Mouse (Mus musculus): ENCODE data around the gene Mydgf. TPM values are rescaled to one million over a fixed set of nuclear protein-coding genes. Genes with fewer than 3 reads are reported as not detected.
A peak's percentile ranks its signal among the peaks of the same experiment; 100 is the strongest.

Mydgf gene
- polyA plus RNA-seq, 1 experiment from 2014 or later: 109 TPM

- H3K27ac ChIP-seq (ENCODE audit: low read length): 0 out of 2 replicates have a peak overlapping the region, but pooled peaks have one; percentile 11
- no peaks in the 10 kb centered on the region for H3K9me3 ChIP-seq (ENCODE audit: low read length)
- WGBS: 56% methylated on average over 9 of the region's 9 CpGs
Observed at GRCm38 (mm10) chr17:56171456-56171855, 12.3 kb downstream of the Mydgf start.

GRCm38 (mm10) chr17:56170636-56171035 is 13.1 kb downstream of the Mydgf start:
- Histone ChIP-seq H3K4me3 (ENCODE audit: low read length) (no peak overlapping the region), H3K4me1 (ENCODE audit: insufficient read depth, low read length) (no peaks in the 10 kb centered on the region), H3K9ac (replicated peaks; ENCODE audit: low read length) (no peak overlapping the region), H3K9me3 (ENCODE audit: low read length) (no peaks in the 10 kb centered on the region), H3K36me3 (ENCODE audit: insufficient read depth, low read length) (no peaks in the 10 kb centered on the region), H3K27ac (ENCODE audit: low read length) (peak overlapping the region; percentile 19), H3K27me3 (ENCODE audit: insufficient read depth, low read length) (no peaks in the 10 kb centered on the region), H3K4me2 (replicated peaks; ENCODE audit: low read depth, low read length) (peak overlapping the region; percentile 10; the same call in 1 of the 2 replicates)
- WGBS: 64% methylated on average over 10 of the region's 10 CpGs
- ATAC-seq (ENCODE audit: low FRiP score, low TSS enrichment): no peak

More at GRCm38 (mm10) chr17:56171456-56171855, 12.3 kb downstream of the Mydgf start:
- H3K4me3 ChIP-seq (ENCODE audit: low read length): no peak overlapping the region
- peaks cover 5% of the 10 kb centered on the region for H3K36me3 ChIP-seq (ENCODE audit: insufficient read depth, low read length)
- H3K4me1 ChIP-seq (ENCODE audit: insufficient read depth, low read length): no peaks in the 10 kb centered on the region
- H3K9ac ChIP-seq (replicated peaks; ENCODE audit: low read length): no peak overlapping the region
- H3K4me2 ChIP-seq (replicated peaks; ENCODE audit: low read depth, low read length): no peak overlapping the region
- no peaks in the 10 kb centered on the region for H3K27me3 ChIP-seq (ENCODE audit: insufficient read depth, low read length)
- no peak for ATAC-seq (ENCODE audit: low FRiP score, low TSS enrichment)

DNA sequence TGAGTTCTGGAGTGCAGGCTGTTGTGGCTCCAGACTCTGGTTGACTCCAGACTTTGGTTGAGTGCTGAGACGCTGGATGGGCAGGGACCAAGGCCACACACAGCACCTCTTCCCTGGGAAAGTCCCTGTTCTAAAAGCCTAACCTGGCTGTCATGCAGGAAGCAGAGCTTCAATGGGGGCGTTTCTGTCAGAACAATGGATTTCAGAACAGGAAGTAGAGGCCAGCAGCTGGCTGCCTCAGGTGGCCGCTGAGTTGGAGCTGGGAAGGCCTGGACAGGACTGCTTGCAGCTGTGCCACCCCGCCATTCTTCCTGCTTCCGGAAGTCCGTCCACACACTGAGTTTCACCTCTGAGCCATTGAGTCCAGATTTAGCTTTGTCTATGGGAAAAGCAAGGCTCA is 13.9 kb downstream of the Mydgf start:
- no peaks in the 10 kb centered on the region for H3K27me3 ChIP-seq (ENCODE audit: insufficient read depth, low read length)
- H3K9ac ChIP-seq (replicated peaks; ENCODE audit: low read length): no peak overlapping the region
- no peak overlapping the region for H3K4me2 ChIP-seq (replicated peaks; ENCODE audit: low read depth, low read length)
- 59% methylated on average over 6 of the region's 6 CpGs for WGBS
- no peaks in the 10 kb centered on the region for H3K4me1 ChIP-seq (ENCODE audit: insufficient read depth, low read length)
- H3K4me3 ChIP-seq (ENCODE audit: low read length): no peak overlapping the region
- ATAC-seq (ENCODE audit: low FRiP score, low TSS enrichment): peak; percentile 39; the same call in 1 of the 2 replicates
- peak overlapping the region; percentile 68 for H3K27ac ChIP-seq (ENCODE audit: low read length)
- no peaks in the 10 kb centered on the region for H3K36me3 ChIP-seq (ENCODE audit: insufficient read depth, low read length)
- no peaks in the 10 kb centered on the region for H3K9me3 ChIP-seq (ENCODE audit: low read length)

- no peak overlapping the region for H3K27ac ChIP-seq (ENCODE audit: low read length)
- H3K4me1 ChIP-seq (ENCODE audit: insufficient read depth, low read length): peaks cover 9% of the 10 kb centered on the region; the same call in 1 of the 2 replicates
- H3K9me3 ChIP-seq (ENCODE audit: low read length): no peaks in the 10 kb centered on the region
- no peak overlapping the region for H3K4me3 ChIP-seq (ENCODE audit: low read length)
- H3K9ac ChIP-seq (replicated peaks; ENCODE audit: low read length): no peak overlapping the region
- no peaks in the 10 kb centered on the region for H3K27me3 ChIP-seq (ENCODE audit: insufficient read depth, low read length)
- WGBS: 49% methylated on average over 11 of the region's 11 CpGs
- no peak for ATAC-seq (ENCODE audit: low FRiP score, low TSS enrichment)
- H3K4me2 ChIP-seq (replicated peaks; ENCODE audit: low read depth, low read length): no peak overlapping the region
- H3K36me3 ChIP-seq (ENCODE audit: insufficient read depth, low read length): no peaks in the 10 kb centered on the region
Observed at GRCm38 (mm10) chr17:56165671-56166070, 18.0 kb downstream of the Mydgf start.

GRCm38 (mm10) chr17:56164510-56164909 is 19.2 kb downstream of the Mydgf start:
- Histone ChIP-seq H3K4me1 (ENCODE audit: insufficient read depth, low read length) (peaks cover 9% of the 10 kb centered on the region; the same call in 1 of the 2 replicates), H3K4me2 (replicated peaks; ENCODE audit: low read depth, low read length) (no peak overlapping the region), H3K36me3 (ENCODE audit: insufficient read depth, low read length) (no peaks in the 10 kb centered on the region), H3K27me3 (ENCODE audit: insufficient read depth, low read length) (no peaks in the 10 kb centered on the region), H3K9ac (replicated peaks; ENCODE audit: low read length) (no peak overlapping the region), H3K4me3 (ENCODE audit: low read length) (no peak overlapping the region), H3K9me3 (ENCODE audit: low read length) (no peaks in the 10 kb centered on the region), H3K27ac (ENCODE audit: low read length) (no peak overlapping the region)
- 75% methylated on average over 3 of the region's 3 CpGs for WGBS
- no peak for ATAC-seq (ENCODE audit: low FRiP score, low TSS enrichment)

DNA sequence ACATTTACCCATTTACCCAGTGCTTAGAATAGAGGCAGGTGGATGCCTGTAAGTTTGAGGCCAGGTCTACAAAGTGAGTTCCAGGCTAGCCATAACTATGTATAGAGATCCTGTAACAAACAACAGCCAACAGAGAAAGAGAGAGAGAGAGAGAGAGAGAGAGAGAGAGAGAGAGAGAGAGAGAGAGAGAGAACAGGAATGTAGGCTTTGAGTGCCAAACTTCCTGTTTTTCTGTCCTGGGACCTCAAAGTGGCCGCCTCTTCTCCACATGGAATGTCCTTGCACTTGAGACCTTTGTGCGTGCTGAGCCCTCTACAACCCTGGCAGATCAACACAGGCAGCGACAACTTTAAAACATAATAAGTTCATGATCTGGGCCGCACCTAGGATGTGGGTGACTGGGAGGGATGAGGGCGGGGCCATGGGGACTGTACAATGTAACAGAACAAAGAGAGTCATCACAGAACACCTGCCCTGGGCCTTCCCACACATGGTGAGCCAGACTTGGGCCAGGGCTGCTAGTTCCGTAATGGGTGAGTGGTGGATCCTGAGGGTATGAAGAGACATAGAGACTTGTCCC is 20.1 kb downstream of the Mydgf start:
- Histone ChIP-seq H3K4me2 (replicated peaks; ENCODE audit: low read depth, low read length) (peak overlapping the region; percentile 67), H3K4me1 (ENCODE audit: insufficient read depth, low read length) (peaks cover 9% of the 10 kb centered on the region; the same call in 1 of the 2 replicates), H3K4me3 (ENCODE audit: low read length) (peak overlapping the region; percentile 51), H3K9me3 (ENCODE audit: low read length) (no peaks in the 10 kb centered on the region), H3K36me3 (ENCODE audit: insufficient read depth, low read length) (no peaks in the 10 kb centered on the region), H3K9ac (replicated peaks; ENCODE audit: low read length) (0 out of 2 replicates have a peak overlapping the region, but pooled peaks have one; percentile 53), H3K27ac (ENCODE audit: low read length) (no peak overlapping the region), H3K27me3 (ENCODE audit: insufficient read depth, low read length) (no peaks in the 10 kb centered on the region)
- WGBS: 70% methylated on average over 6 of the region's 6 CpGs
- ATAC-seq (ENCODE audit: low FRiP score, low TSS enrichment): no peak

GRCm38 (mm10) chr17:56162231-56162774 is 21.4 kb downstream of the Mydgf start, which contains the start of gene Tnfaip8l1:
Tnfaip8l1 (plus strand) TSS chr17:56162477.
- Histone ChIP-seq H3K4me2 (replicated peaks; ENCODE audit: low read depth, low read length) (peak within 1 kb of the TSS; percentile 67), H3K27ac (ENCODE audit: low read length) (0 out of 2 replicates have a peak within 1 kb of the TSS, but pooled peaks have one; percentile 39), H3K4me3 (ENCODE audit: low read length) (peak within 1 kb of the TSS; percentile 51), H3K9ac (replicated peaks; ENCODE audit: low read length) (peak within 1 kb of the TSS; percentile 53), H3K36me3 (ENCODE audit: insufficient read depth, low read length) (no peaks in the 10 kb centered on the region), H3K4me1 (ENCODE audit: insufficient read depth, low read length) (peaks cover 9% of the 10 kb centered on the region; the same call in 1 of the 2 replicates), H3K9me3 (ENCODE audit: low read length) (no peaks in the 10 kb centered on the region), H3K27me3 (ENCODE audit: insufficient read depth, low read length) (peaks cover 7% of the 10 kb centered on the region; the same call in 1 of the 2 replicates)
- 1% methylated on average over 30 of the region's 30 CpGs for WGBS
- peak; percentile 97 for ATAC-seq (ENCODE audit: low FRiP score, low TSS enrichment)

GRCm38 (mm10) chr17:56159729-56160128 is 24.0 kb downstream of the Mydgf start:
- Histone ChIP-seq H3K4me1 (ENCODE audit: insufficient read depth, low read length) (peaks cover 9% of the 10 kb centered on the region; the same call in 1 of the 2 replicates), H3K27ac (ENCODE audit: low read length) (no peak overlapping the region), H3K9ac (replicated peaks; ENCODE audit: low read length) (no peak overlapping the region), H3K9me3 (ENCODE audit: low read length) (no peaks in the 10 kb centered on the region), H3K4me3 (ENCODE audit: low read length) (no peak overlapping the region), H3K27me3 (ENCODE audit: insufficient read depth, low read length) (peaks cover 9% of the 10 kb centered on the region), H3K4me2 (replicated peaks; ENCODE audit: low read depth, low read length) (no peak overlapping the region), H3K36me3 (ENCODE audit: insufficient read depth, low read length) (no peaks in the 10 kb centered on the region)
- peak; percentile 20; the same call in 1 of the 2 replicates for ATAC-seq (ENCODE audit: low FRiP score, low TSS enrichment)
- WGBS: 1% methylated on average over 9 of the region's 9 CpGs

DNA sequence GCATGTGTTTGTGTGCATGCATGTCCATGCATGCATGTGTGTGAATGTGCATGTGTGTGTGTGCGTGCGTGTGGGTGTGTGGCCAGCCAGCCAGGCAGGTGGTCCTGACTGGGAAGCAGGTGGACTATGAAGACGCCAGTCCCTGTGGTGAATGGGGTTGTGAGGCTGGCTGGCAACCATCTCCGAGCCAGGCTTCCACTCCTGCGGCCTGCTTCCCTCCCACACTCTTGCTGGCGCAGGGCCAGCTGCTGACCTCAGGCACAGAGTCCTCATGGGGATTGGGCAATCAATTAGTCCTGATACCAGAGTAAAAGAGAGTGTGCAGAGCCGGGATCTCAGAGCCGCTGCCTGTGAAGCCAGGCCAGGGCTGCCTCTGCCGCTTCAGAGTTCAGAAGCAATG is 30.1 kb downstream of the Mydgf start:
- H3K27ac ChIP-seq (ENCODE audit: low read length): no peak overlapping the region
- peaks cover 47% of the 10 kb centered on the region for H3K27me3 ChIP-seq (ENCODE audit: insufficient read depth, low read length)
- ATAC-seq (ENCODE audit: low FRiP score, low TSS enrichment): 0 out of 2 replicates have a peak, but pooled peaks have one; percentile 21
- no peak overlapping the region for H3K4me3 ChIP-seq (ENCODE audit: low read length)
- H3K9me3 ChIP-seq (ENCODE audit: low read length): no peaks in the 10 kb centered on the region
- no peaks in the 10 kb centered on the region for H3K4me1 ChIP-seq (ENCODE audit: insufficient read depth, low read length)
- no peak overlapping the region for H3K4me2 ChIP-seq (replicated peaks; ENCODE audit: low read depth, low read length)
- WGBS: 27% methylated on average over 9 of the region's 9 CpGs
- no peaks in the 10 kb centered on the region for H3K36me3 ChIP-seq (ENCODE audit: insufficient read depth, low read length)
- H3K9ac ChIP-seq (replicated peaks; ENCODE audit: low read length): no peak overlapping the region

DNA sequence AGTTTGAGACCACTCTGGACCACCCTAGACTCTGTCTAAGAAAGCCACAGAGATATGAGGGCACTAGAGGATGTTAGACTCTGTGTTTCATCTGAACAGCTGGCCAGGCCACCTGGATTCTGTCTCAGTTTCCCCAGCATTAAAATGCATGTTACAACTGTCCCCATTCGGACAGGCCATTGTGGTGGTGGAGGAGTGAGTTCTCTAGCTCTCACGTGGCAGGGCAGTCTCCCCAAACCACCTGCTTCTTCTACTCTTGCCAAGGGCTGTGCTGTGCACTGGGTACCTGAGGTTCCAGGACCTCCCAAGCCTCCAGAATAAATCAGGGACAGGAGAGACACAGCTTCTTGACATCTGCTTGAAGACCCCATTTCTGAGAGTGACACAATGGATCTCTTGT is 33.8 kb downstream of the Mydgf start:
- no peaks in the 10 kb centered on the region for H3K9me3 ChIP-seq (ENCODE audit: low read length)
- H3K27ac ChIP-seq (ENCODE audit: low read length): no peak overlapping the region
- H3K4me1 ChIP-seq (ENCODE audit: insufficient read depth, low read length): no peaks in the 10 kb centered on the region
- peaks cover 74% of the 10 kb centered on the region for H3K27me3 ChIP-seq (ENCODE audit: insufficient read depth, low read length)
- WGBS: 47% methylated on average over 2 of the region's 2 CpGs
- H3K4me2 ChIP-seq (replicated peaks; ENCODE audit: low read depth, low read length): no peak overlapping the region
- H3K4me3 ChIP-seq (ENCODE audit: low read length): no peak overlapping the region
- no peak for ATAC-seq (ENCODE audit: low FRiP score, low TSS enrichment)
- no peaks in the 10 kb centered on the region for H3K36me3 ChIP-seq (ENCODE audit: insufficient read depth, low read length)
- H3K9ac ChIP-seq (replicated peaks; ENCODE audit: low read length): no peak overlapping the region

All from kidney, embryonic 16.5 days (tissue).